Mouse (Mus musculus) intestine, embryonic 14.5 days (tissue): ENCODE data around the gene Fhl2. TPM values are rescaled to one million over a fixed set of nuclear protein-coding genes. Genes with fewer than 3 reads are reported as not detected.

Experiments used
- ATAC-seq: fragments of 200-750 bp; cut with Nextera tagmentation; replicated peaks from 2 replicates; pipeline ENCODE4 v1.8.0; 2017; ENCODE audit warnings: low read depth, moderate number of reproducible peaks, moderate TSS enrichment, moderate library complexity; ENCODE audit not compliant: low FRiP score, low TSS enrichment
- DNase-seq: peaks from one replicate; pipeline ENCODE4 v3.0.0-alpha.2; 2018; ENCODE audit warnings: low spot score
- H3K27ac ChIP-seq: fragments of 300-500 bp; sonication (generic); 2 replicates; pipeline ENCODE4 v1.5.1; 2014; ENCODE audit warnings: low read depth, mild to moderate bottlenecking, control low read depth
- H3K27me3 ChIP-seq: fragments of 300-500 bp; sonication (generic); replicated peaks from 2 replicates; pipeline ENCODE4 v1.6.1; 2014; ENCODE audit warnings: low read length, control low read depth; ENCODE audit not compliant: control insufficient read depth, insufficient read depth
- H3K36me3 ChIP-seq: fragments of 300-500 bp; sonication (generic); 2 replicates; pipeline ENCODE4 v1.6.1; 2014; ENCODE audit warnings: low read length, control low read depth; ENCODE audit not compliant: control insufficient read depth, insufficient read depth
- H3K4me1 ChIP-seq: fragments of 300-500 bp; sonication (generic); replicated peaks from 2 replicates; pipeline ENCODE4 v1.6.1; 2014; ENCODE audit warnings: low read length, control low read depth, mixed read lengths; ENCODE audit not compliant: control insufficient read depth, insufficient read depth
- H3K4me2 ChIP-seq: fragments of 300-500 bp; sonication (generic); 2 replicates; pipeline ENCODE4 v1.6.1; 2014; ENCODE audit warnings: low read length
- H3K4me3 ChIP-seq: fragments of 300-500 bp; sonication (generic); 2 replicates; pipeline ENCODE4 v1.5.1; 2014; ENCODE audit warnings: low read depth, low read length, control low read depth, mixed read lengths
- H3K9ac ChIP-seq: fragments of 300-500 bp; sonication (generic); 2 replicates; pipeline ENCODE4 v1.6.1; 2014; ENCODE audit warnings: mild to moderate bottlenecking, low read length
- H3K9me3 ChIP-seq: fragments of 300-500 bp; sonication (generic); 2 replicates; pipeline ENCODE4 v1.6.1; 2016; ENCODE audit warnings: low read length, control low read depth; ENCODE audit not compliant: control insufficient read depth
- WGBS: fragments of 180-500 bp; shearing (Covaris S2); extraction: QIAGEN DNeasy Blood & Tissue Kit; methylation state at CpG from one replicate; pipeline ENCODE4 v1.1.7; 2014; 5-methylcytosine and 5-hydroxymethylcytosine counted together
- polyA plus RNA-seq: library from polyadenylated mRNA; unstranded; fragments of >200 nt; fragmentation: Nextera tagmentation; extraction: Ambion mirVana; gene quantifications from 2 replicates; pipeline ENCODE4 v1.2.1, GENCODE M21; 2014

The Fhl2 gene
- 60.5 and 70.1 TPM in 2 replicates for polyA plus RNA-seq

GRCm38 (mm10) chr1:43196661-43197241 lies at the start of gene Fhl2:
Gene Fhl2 (minus strand): TSS chr1:43196984.
- Histone ChIP-seq H3K9me3 (no peaks in the 10 kb centered on the region), H3K4me1 (peaks cover 7% of the 10 kb centered on the region), H3K27me3 (no peaks in the 10 kb centered on the region), H3K4me2 (no peak within 1 kb of the TSS), H3K4me3 (no peak within 1 kb of the TSS), H3K27ac (no peak within 1 kb of the TSS), H3K36me3 (no peaks in the 10 kb centered on the region), H3K9ac (no peak within 1 kb of the TSS)
- ATAC-seq (no peak), DNase-seq (peak; percentile 52)
- WGBS = 69% methylated on average over 5 of the region's 5 CpGs

GRCm38 (mm10) chr1:43245014-43245413 lies 48.2 kb upstream of the Fhl2 start:
- no peak for DNase-seq
- H3K27ac ChIP-seq = no peak overlapping the region
- 54% methylated on average over 2 of the region's 2 CpGs for WGBS

GRCm38 (mm10) chr1:43241208-43241607 lies 44.4 kb upstream of the Fhl2 start:
- ATAC-seq (no peak), DNase-seq (no peak)
- no peak overlapping the region for H3K4me3 ChIP-seq
- H3K9ac ChIP-seq = no peak overlapping the region
- H3K36me3 ChIP-seq = no peaks in the 10 kb centered on the region
- peaks cover 5% of the 10 kb centered on the region for H3K4me1 ChIP-seq
- H3K27ac ChIP-seq = no peak overlapping the region
- WGBS = 78% methylated on average over 2 of the region's 2 CpGs
- no peaks in the 10 kb centered on the region for H3K9me3 ChIP-seq
- H3K27me3 ChIP-seq = no peaks in the 10 kb centered on the region
- no peak overlapping the region for H3K4me2 ChIP-seq

More at GRCm38 (mm10) chr1:43245014-43245413, 48.2 kb upstream of the Fhl2 start:
- no peaks in the 10 kb centered on the region for H3K27me3 ChIP-seq
- no peak for ATAC-seq
- no peak overlapping the region for H3K4me3 ChIP-seq
- H3K36me3 ChIP-seq = no peaks in the 10 kb centered on the region
- H3K9ac ChIP-seq = no peak overlapping the region
- H3K9me3 ChIP-seq = no peaks in the 10 kb centered on the region
- H3K4me1 ChIP-seq = no peaks in the 10 kb centered on the region
- H3K4me2 ChIP-seq = no peak overlapping the region

GRCm38 (mm10) chr1:43239796-43240313 lies 43.1 kb upstream of the Fhl2 start:
- 68% methylated on average over 2 of the region's 2 CpGs for WGBS
- H3K27ac ChIP-seq = no peak overlapping the region
- no peak overlapping the region for H3K9ac ChIP-seq
- H3K36me3 ChIP-seq = no peaks in the 10 kb centered on the region
- no peak for DNase-seq
- H3K4me1 ChIP-seq = peaks cover 5% of the 10 kb centered on the region
- ATAC-seq = no peak
- H3K27me3 ChIP-seq = no peaks in the 10 kb centered on the region
- no peak overlapping the region for H3K4me3 ChIP-seq
- no peaks in the 10 kb centered on the region for H3K9me3 ChIP-seq
- H3K4me2 ChIP-seq = no peak overlapping the region

- Histone ChIP-seq H3K4me3 (no peak overlapping the region), H3K9me3 (no peaks in the 10 kb centered on the region), H3K27me3 (no peaks in the 10 kb centered on the region), H3K9ac (no peak overlapping the region), H3K36me3 (no peaks in the 10 kb centered on the region), H3K4me1 (peaks cover 5% of the 10 kb centered on the region), H3K4me2 (no peak overlapping the region), H3K27ac (no peak overlapping the region)
- ATAC-seq (no peak), DNase-seq (no peak)
- 71% methylated on average over 2 of the region's 2 CpGs for WGBS
Measured at GRCm38 (mm10) chr1:43238471-43238870, 41.7 kb upstream of the Fhl2 start.

- 95% methylated on average over 3 of the region's 3 CpGs for WGBS
- peaks cover 5% of the 10 kb centered on the region for H3K4me1 ChIP-seq
- no peaks in the 10 kb centered on the region for H3K27me3 ChIP-seq
- no peaks in the 10 kb centered on the region for H3K36me3 ChIP-seq
- H3K4me3 ChIP-seq = no peak overlapping the region
- 0 out of 2 replicates have a peak overlapping the region, but pooled peaks have one; percentile 22 for H3K27ac ChIP-seq
- DNase-seq = no peak
- H3K9me3 ChIP-seq = no peaks in the 10 kb centered on the region
- no peak for ATAC-seq
- no peak overlapping the region for H3K9ac ChIP-seq
- H3K4me2 ChIP-seq = no peak overlapping the region
Measured at GRCm38 (mm10) chr1:43237360-43238235, 40.8 kb upstream of the Fhl2 start.

GRCm38 (mm10) chr1:43225531-43226151 lies 28.9 kb upstream of the Fhl2 start:
- H3K4me3 ChIP-seq = no peak overlapping the region
- H3K27me3 ChIP-seq = no peaks in the 10 kb centered on the region
- no peak for DNase-seq
- H3K9me3 ChIP-seq = peaks cover 2% of the 10 kb centered on the region; the same call in 1 of the 2 replicates
- WGBS = 48% methylated on average over 8 of the region's 8 CpGs
- ATAC-seq = peak; percentile 81
- no peak overlapping the region for H3K4me2 ChIP-seq
- no peak overlapping the region for H3K9ac ChIP-seq
- H3K27ac ChIP-seq = peak overlapping the region; percentile 57
- H3K36me3 ChIP-seq = no peaks in the 10 kb centered on the region
- 0 out of 2 replicates have a peak, but pooled peaks cover 3% of the 10 kb centered on the region for H3K4me1 ChIP-seq

- no peaks in the 10 kb centered on the region for H3K27me3 ChIP-seq
- ATAC-seq = no peak
Measured at GRCm38 (mm10) chr1:43224943-43225342, 28.2 kb upstream of the Fhl2 start.

More at GRCm38 (mm10) chr1:43224943-43225342, 28.2 kb upstream of the Fhl2 start:
- H3K4me2 ChIP-seq = no peak overlapping the region
- peak overlapping the region; percentile 57 for H3K27ac ChIP-seq
- peaks cover 2% of the 10 kb centered on the region; the same call in 1 of the 2 replicates for H3K9me3 ChIP-seq
- 64% methylated on average over 4 of the region's 4 CpGs for WGBS
- H3K36me3 ChIP-seq = no peaks in the 10 kb centered on the region
- no peak overlapping the region for H3K9ac ChIP-seq
- H3K4me1 ChIP-seq = 0 out of 2 replicates have a peak, but pooled peaks cover 3% of the 10 kb centered on the region
- DNase-seq = no peak
- no peak overlapping the region for H3K4me3 ChIP-seq
